Mouse (Mus musculus) hindbrain, embryonic 14.5 days (tissue): ENCODE measurements around the gene Pak1ip1. TPM values are rescaled to one million over a fixed set of nuclear protein-coding genes. Genes with fewer than 3 reads are reported as not detected.
"Not testable (repeated sequence)": the region's sequence is repeated elsewhere in the genome, so short reads cannot be mapped to it uniquely, and the experiment has no call there.

ENCODE experiments used
- ATAC-seq: fragments of 200-750 bp; cut with Nextera tagmentation; 2 replicates; pipeline ENCODE4 v1.8.0; 2017; ENCODE audit warnings: moderate number of reproducible peaks, mild to moderate bottlenecking, moderate TSS enrichment, moderate library complexity; ENCODE audit not compliant: low FRiP score
- DNase-seq: peaks from one replicate; pipeline ENCODE4 v3.0.0-alpha.2; 2015; ENCODE audit warnings: low spot score
- H3K27ac ChIP-seq: fragments of 300-500 bp; sonication (generic); 2 replicates; pipeline ENCODE4 v1.5.1; 2014; ENCODE audit warnings: mild to moderate bottlenecking, moderate library complexity
- H3K27me3 ChIP-seq: fragments of 300-500 bp; sonication (generic); 2 replicates; pipeline ENCODE4 v1.6.1; 2014; ENCODE audit warnings: mild to moderate bottlenecking, low read length, mixed read lengths; ENCODE audit not compliant: control insufficient read depth, insufficient read depth
- H3K36me3 ChIP-seq: fragments of 300-500 bp; sonication (generic); replicated peaks from 2 replicates; pipeline ENCODE4 v1.6.1; 2014; ENCODE audit not compliant: control insufficient read depth, insufficient read depth
- H3K4me1 ChIP-seq: fragments of 300-500 bp; sonication (generic); replicated peaks from 2 replicates; pipeline ENCODE4 v1.6.1; 2014; ENCODE audit warnings: antibody characterized with exemption, low read length, mixed read lengths; ENCODE audit not compliant: control insufficient read depth, insufficient read depth
- H3K4me2 ChIP-seq: fragments of 300-500 bp; sonication (generic); replicated peaks from 2 replicates; pipeline ENCODE4 v1.6.1; 2014; ENCODE audit warnings: mild to moderate bottlenecking, moderate library complexity
- H3K4me3 ChIP-seq: fragments of 300-500 bp; sonication (generic); replicated peaks from 2 replicates; pipeline ENCODE4 v1.5.1; 2014; ENCODE audit warnings: mild to moderate bottlenecking, low read length
- H3K9ac ChIP-seq: fragments of 300-500 bp; sonication (generic); 2 replicates; pipeline ENCODE4 v1.6.1; 2014
- H3K9me3 ChIP-seq: fragments of 300-500 bp; sonication (generic); 2 replicates; pipeline ENCODE4 v1.6.1; 2016; ENCODE audit warnings: low read length; ENCODE audit not compliant: control insufficient read depth
- WGBS: fragments of 180-500 bp; shearing (Covaris S2); extraction: QIAGEN DNeasy Blood & Tissue Kit; methylation state at CpG from one replicate; pipeline ENCODE4 v1.1.7; 2014; 5-methylcytosine and 5-hydroxymethylcytosine counted together
- polyA plus RNA-seq: library from polyadenylated mRNA; unstranded; fragments of >200 nt; fragmentation: Nextera tagmentation; extraction: Ambion mirVana; gene quantifications from 2 replicates; pipeline ENCODE4 v1.2.1, GENCODE M21; 2014

Pak1ip1 gene
- polyA plus RNA-seq, 1 experiment from 2014 or later, result 57.0 TPM

- Histone ChIP-seq H3K9me3 (no peaks in the 10 kb centered on the region), H3K9ac (no peak overlapping the region), H3K4me2 (no peak overlapping the region), H3K27ac (no peak overlapping the region), H3K36me3 (no peaks in the 10 kb centered on the region), H3K27me3 (no peaks in the 10 kb centered on the region), H3K4me3 (no peak overlapping the region), H3K4me1 (no peaks in the 10 kb centered on the region)
- DNase-seq (no peak), ATAC-seq (no peak)
- WGBS, result 91% methylated on average over 5 of the region's 5 CpGs
Observed at GRCm38 (mm10) chr13:40972976-40973375, 27.8 kb upstream of the Pak1ip1 start.

GRCm38 (mm10) chr13:40977609-40978008 is 23.2 kb upstream of the Pak1ip1 start:
- Histone ChIP-seq H3K4me3 (no peak overlapping the region), H3K36me3 (no peaks in the 10 kb centered on the region), H3K9me3 (no peaks in the 10 kb centered on the region), H3K27ac (no peak overlapping the region), H3K4me1 (no peaks in the 10 kb centered on the region), H3K9ac (no peak overlapping the region), H3K4me2 (no peak overlapping the region), H3K27me3 (no peaks in the 10 kb centered on the region)
- WGBS, result 10% methylated on average over 7 of the region's 7 CpGs
- ATAC-seq (no peak), DNase-seq (no peak)

- DNase-seq, result no peak
- Histone ChIP-seq H3K9me3 (no peaks in the 10 kb centered on the region), H3K27ac (no peak overlapping the region), H3K27me3 (no peaks in the 10 kb centered on the region), H3K36me3 (no peaks in the 10 kb centered on the region), H3K9ac (no peak overlapping the region), H3K4me3 (no peak overlapping the region), H3K4me2 (no peak overlapping the region), H3K4me1 (no peaks in the 10 kb centered on the region)
- ATAC-seq, result no peak
- WGBS, result 83% methylated on average over 4 of the region's 4 CpGs
Observed at GRCm38 (mm10) chr13:40978652-40979051, 22.2 kb upstream of the Pak1ip1 start.

- Histone ChIP-seq H3K4me2 (no peak overlapping the region), H3K36me3 (no peaks in the 10 kb centered on the region), H3K4me1 (no peaks in the 10 kb centered on the region), H3K9ac (no peak overlapping the region), H3K4me3 (no peak overlapping the region), H3K9me3 (no peaks in the 10 kb centered on the region), H3K27ac (no peak overlapping the region), H3K27me3 (no peaks in the 10 kb centered on the region)
- no peak for DNase-seq
- 58% methylated on average over 2 of the region's 2 CpGs for WGBS
- no peak for ATAC-seq
Observed at GRCm38 (mm10) chr13:40979321-40979720, 21.5 kb upstream of the Pak1ip1 start.

GRCm38 (mm10) chr13:40982759-40983158 is 18.1 kb upstream of the Pak1ip1 start:
- H3K4me1 ChIP-seq, result no peaks in the 10 kb centered on the region
- no peaks in the 10 kb centered on the region for H3K9me3 ChIP-seq
- no peak overlapping the region for H3K4me2 ChIP-seq
- H3K27ac ChIP-seq, result no peak overlapping the region
- H3K9ac ChIP-seq, result no peak overlapping the region
- H3K36me3 ChIP-seq, result no peaks in the 10 kb centered on the region
- no peaks in the 10 kb centered on the region for H3K27me3 ChIP-seq
- ATAC-seq (no peak), DNase-seq (no peak)
- no peak overlapping the region for H3K4me3 ChIP-seq
- WGBS, result 96% methylated on average over 1 of the region's 1 CpGs

- Histone ChIP-seq H3K36me3 (no peaks in the 10 kb centered on the region), H3K27me3 (no peaks in the 10 kb centered on the region), H3K9ac (no peak overlapping the region), H3K4me1 (no peaks in the 10 kb centered on the region), H3K4me3 (no peak overlapping the region), H3K9me3 (no peaks in the 10 kb centered on the region), H3K27ac (no peak overlapping the region), H3K4me2 (no peak overlapping the region)
- no peak for ATAC-seq
- no peak for DNase-seq
- WGBS, result 93% methylated on average over 5 of the region's 5 CpGs
Observed at GRCm38 (mm10) chr13:40986081-40986480, 14.7 kb upstream of the Pak1ip1 start.

- not testable (repeated sequence) for DNase-seq, H3K4me2 ChIP-seq, H3K27me3 ChIP-seq, H3K4me1 ChIP-seq, H3K27ac ChIP-seq, H3K4me3 ChIP-seq, H3K9ac ChIP-seq, ATAC-seq, H3K36me3 ChIP-seq, H3K9me3 ChIP-seq
- WGBS, result 69% methylated on average over 4 of the region's 4 CpGs
Observed at GRCm38 (mm10) chr13:40987608-40988303, 13.1 kb upstream of the Pak1ip1 start.

- WGBS, result 79% methylated on average over 2 of the region's 2 CpGs
- Histone ChIP-seq H3K27ac (no peak overlapping the region), H3K9me3 (no peaks in the 10 kb centered on the region), H3K4me3 (no peak overlapping the region), H3K36me3 (no peaks in the 10 kb centered on the region), H3K4me2 (no peak overlapping the region), H3K9ac (no peak overlapping the region), H3K27me3 (no peaks in the 10 kb centered on the region), H3K4me1 (no peaks in the 10 kb centered on the region)
- ATAC-seq, result no peak
- no peak for DNase-seq
Observed at GRCm38 (mm10) chr13:40988418-40988817, 12.4 kb upstream of the Pak1ip1 start.

- Histone ChIP-seq H3K36me3 (no peaks in the 10 kb centered on the region), H3K9ac (no peak overlapping the region), H3K4me3 (no peak overlapping the region), H3K27me3 (no peaks in the 10 kb centered on the region), H3K4me1 (peaks cover 3% of the 10 kb centered on the region), H3K4me2 (no peak overlapping the region), H3K9me3 (no peaks in the 10 kb centered on the region), H3K27ac (no peak overlapping the region)
- DNase-seq (no peak), ATAC-seq (no peak)
- 24% methylated on average over 8 of the region's 8 CpGs for WGBS
Observed at GRCm38 (mm10) chr13:40994487-40995263, 6.1 kb upstream of the Pak1ip1 start.
